Mouse (Mus musculus): ENCODE data around the gene Vps8.

The Vps8 gene

GRCm38 (mm10) chr16:21562625-21563300 lies 139.8 kb downstream of the Vps8 start:
- DNase-seq, result no peak

- no peak for DNase-seq
Measured at GRCm38 (mm10) chr16:21563322-21563721, 140.4 kb downstream of the Vps8 start.

- no peak for DNase-seq
Measured at GRCm38 (mm10) chr16:21567093-21567492, 144.2 kb downstream of the Vps8 start.

GRCm38 (mm10) chr16:21569952-21570351 lies 147.0 kb downstream of the Vps8 start:
- no peak for DNase-seq

GRCm38 (mm10) chr16:21570786-21571185 lies 147.9 kb downstream of the Vps8 start:
- DNase-seq, result no peak

- no peak for DNase-seq
Measured at GRCm38 (mm10) chr16:21576000-21576420, 153.1 kb downstream of the Vps8 start.

GRCm38 (mm10) chr16:21589110-21589509 lies 166.2 kb downstream of the Vps8 start:
- no peak for DNase-seq

- DNase-seq, result no peak
Measured at GRCm38 (mm10) chr16:21590806-21591205, 167.9 kb downstream of the Vps8 start.

- no peak for DNase-seq
Measured at GRCm38 (mm10) chr16:21591511-21591910, 168.6 kb downstream of the Vps8 start.

- no peak for DNase-seq
Measured at GRCm38 (mm10) chr16:21595539-21595938, 172.6 kb downstream of the Vps8 start.

GRCm38 (mm10) chr16:21604354-21604753 lies 181.4 kb downstream of the Vps8 start:
- DNase-seq, result no peak

GRCm38 (mm10) chr16:21606249-21607020 lies 183.5 kb downstream of the Vps8 start:
- no peak for DNase-seq

GRCm38 (mm10) chr16:21607021-21607650 lies 184.2 kb downstream of the Vps8 start:
- DNase-seq, result no peak

GRCm38 (mm10) chr16:21607651-21608040 lies 184.7 kb downstream of the Vps8 start:
- DNase-seq, result no peak

- no peak for DNase-seq
Measured at GRCm38 (mm10) chr16:21608176-21608865, 185.4 kb downstream of the Vps8 start.

- no peak for DNase-seq
Measured at GRCm38 (mm10) chr16:21610473-21610872, 187.6 kb downstream of the Vps8 start.

- peak; percentile 49 for DNase-seq
Measured at GRCm38 (mm10) chr16:21615802-21616201, 192.9 kb downstream of the Vps8 start.

GRCm38 (mm10) chr16:21620630-21621029 lies 197.7 kb downstream of the Vps8 start:
- DNase-seq, result no peak

- peak; percentile 51 for DNase-seq
Measured at GRCm38 (mm10) chr16:21625784-21626634, 203.1 kb downstream of the Vps8 start.

GRCm38 (mm10) chr16:21627248-21627647 lies 204.3 kb downstream of the Vps8 start:
- DNase-seq, result no peak

GRCm38 (mm10) chr16:21628061-21628591 lies 205.2 kb downstream of the Vps8 start:
- peak; percentile 32 for DNase-seq

- DNase-seq, result no peak
Measured at GRCm38 (mm10) chr16:21630614-21631013, 207.7 kb downstream of the Vps8 start.
